Mouse (Mus musculus) testis, adult 2 months (tissue): ENCODE measurements around the gene Cep131.

Experiments used
- CTCF ChIP-seq: fragments of 200-500 bp; IDR thresholded peaks from 2 replicates; pipeline ENCODE4 v1.5.1; 2012; ENCODE audit warnings: low read depth, mild to moderate bottlenecking, inconsistent platforms, low read length, moderate library complexity; ENCODE audit not compliant: control insufficient read depth, insufficient read depth, insufficient replicate concordance
- POLR2A ChIP-seq: fragments of 200-500 bp; IDR thresholded peaks from 2 replicates; pipeline ENCODE4 v1.6.1; 2012; ENCODE audit warnings: low read depth, mild to moderate bottlenecking, inconsistent platforms, low read length, moderate library complexity; ENCODE audit not compliant: control insufficient read depth

GRCm38 (mm10) chr11:120076191-120076590 is 10.4 kb downstream of the Cep131 start:
- TF ChIP-seq CTCF (no peak), POLR2A (no peak)
